Mouse (Mus musculus): ENCODE results near the gene Hras. TPM values are rescaled to one million over a fixed set of nuclear protein-coding genes. Genes with fewer than 3 reads are reported as not detected.
A peak's percentile ranks its signal among the peaks of the same experiment; 100 is the strongest.

The Hras gene
- polyA plus RNA-seq, 1 experiment from 2014 or later, result 126 TPM

DNA sequence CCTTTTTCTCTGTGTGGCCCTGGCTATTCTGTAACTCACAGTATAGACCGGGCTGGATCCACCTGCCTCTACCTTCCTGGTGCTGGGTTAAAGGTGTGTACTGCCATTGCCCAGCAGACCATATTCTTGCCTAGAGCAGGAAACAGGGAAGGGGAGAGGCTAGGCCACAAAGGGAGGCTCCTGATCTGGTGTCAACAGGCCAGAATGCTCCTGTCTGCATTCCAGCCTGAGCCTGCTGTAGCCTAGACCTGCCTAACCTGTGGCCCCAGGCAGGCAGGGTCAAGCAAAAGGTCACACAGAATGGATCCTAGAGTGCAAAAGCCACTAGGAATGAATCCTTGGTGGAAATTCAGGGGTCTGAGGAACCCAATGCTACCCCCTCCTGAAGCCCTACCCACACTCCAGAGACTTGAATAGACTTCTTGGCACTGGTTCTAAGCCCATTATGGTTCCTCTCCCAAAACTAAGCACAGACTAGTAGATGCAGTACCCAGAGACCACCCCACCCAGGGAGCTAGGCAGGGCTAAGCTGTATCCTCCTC is 25.8 kb upstream of the Hras start:
- ATAC-seq, result no peak
- TF ChIP-seq CTCF (IDR thresholded peaks at IDR 0.05) (no peak), EP300 (IDR thresholded peaks at IDR 0.05) (no peak)
- 82% methylated on average over 1 of the region's 1 CpGs for WGBS

GRCm38 (mm10) chr7:141218557-141219133 is 24.8 kb upstream of the Hras start:
- no peak for DNase-seq (ENCODE audit: low spot score)
- no peak overlapping the region for H3K9ac ChIP-seq (replicated peaks; ENCODE audit: low read depth)
- no peaks in the 10 kb centered on the region for H3K36me3 ChIP-seq (ENCODE audit: insufficient read depth, low read length)

More for the DNA sequence above, 25.8 kb upstream of the Hras start:
- H3K27ac ChIP-seq (ENCODE audit: low read length), result no peak overlapping the region
- no peaks in the 10 kb centered on the region for H3K27me3 ChIP-seq (replicated peaks; ENCODE audit: insufficient read depth, low read length)
- H3K9me3 ChIP-seq (ENCODE audit: low read length), result no peaks in the 10 kb centered on the region
- peaks cover 30% of the 10 kb centered on the region for H3K4me1 ChIP-seq (ENCODE audit: insufficient read depth, low read depth, low read length)
- no peak overlapping the region for H3K4me3 ChIP-seq (ENCODE audit: low read depth, low read length)
- H3K36me3 ChIP-seq (ENCODE audit: insufficient read depth, low read length), result no peaks in the 10 kb centered on the region
- H3K9ac ChIP-seq (replicated peaks; ENCODE audit: low read depth), result no peak overlapping the region
- H3K4me2 ChIP-seq (replicated peaks; ENCODE audit: low read depth, low read length), result no peak overlapping the region
- DNase-seq (ENCODE audit: low spot score), result no peak

DNA sequence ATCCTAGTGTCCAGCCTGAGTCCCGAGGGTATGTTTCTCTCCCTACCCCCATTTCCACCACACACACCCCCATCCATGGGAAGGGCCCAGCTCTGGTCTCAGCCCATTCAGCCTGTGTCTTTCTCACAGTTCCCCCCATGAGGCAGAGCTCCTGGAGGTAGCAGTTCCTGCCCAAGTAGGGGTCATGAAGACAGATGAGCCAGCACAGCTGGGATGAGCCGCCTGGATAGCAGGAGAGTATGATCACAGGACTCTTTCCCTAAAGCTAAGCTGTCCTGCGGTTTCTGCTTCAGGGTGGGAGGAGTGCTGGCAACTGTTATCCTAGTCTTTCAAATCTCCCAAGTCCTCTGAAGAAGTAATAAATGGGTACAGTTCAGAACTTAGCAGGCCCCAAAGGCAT is 24.3 kb upstream of the Hras start:
- Histone ChIP-seq H3K9ac (replicated peaks; ENCODE audit: low read depth) (no peak overlapping the region), H3K27me3 (replicated peaks; ENCODE audit: insufficient read depth, low read length) (no peaks in the 10 kb centered on the region), H3K4me3 (ENCODE audit: low read depth, low read length) (no peak overlapping the region), H3K4me1 (ENCODE audit: insufficient read depth, low read depth, low read length) (peaks cover 29% of the 10 kb centered on the region), H3K36me3 (ENCODE audit: insufficient read depth, low read length) (no peaks in the 10 kb centered on the region), H3K9me3 (ENCODE audit: low read length) (no peaks in the 10 kb centered on the region), H3K4me2 (replicated peaks; ENCODE audit: low read depth, low read length) (peak overlapping the region; percentile 97; the same call in 1 of the 2 replicates), H3K27ac (ENCODE audit: low read length) (no peak overlapping the region)
- DNase-seq (ENCODE audit: low spot score) (no peak), ATAC-seq (no peak)
- 63% methylated on average over 3 of the region's 3 CpGs for WGBS
- TF ChIP-seq CTCF (IDR thresholded peaks at IDR 0.05) (no peak), EP300 (IDR thresholded peaks at IDR 0.05) (no peak)

More at GRCm38 (mm10) chr7:141218557-141219133, 24.8 kb upstream of the Hras start:
- H3K27ac ChIP-seq (ENCODE audit: low read length), result no peak overlapping the region
- H3K4me3 ChIP-seq (ENCODE audit: low read depth, low read length), result no peak overlapping the region
- TF ChIP-seq EP300 (IDR thresholded peaks at IDR 0.05) (no peak), CTCF (IDR thresholded peaks at IDR 0.05) (no peak)
- no peaks in the 10 kb centered on the region for H3K27me3 ChIP-seq (replicated peaks; ENCODE audit: insufficient read depth, low read length)
- H3K9me3 ChIP-seq (ENCODE audit: low read length), result no peaks in the 10 kb centered on the region
- 68% methylated on average over 5 of the region's 5 CpGs for WGBS
- ATAC-seq, result no peak
- peaks cover 30% of the 10 kb centered on the region for H3K4me1 ChIP-seq (ENCODE audit: insufficient read depth, low read depth, low read length)
- no peak overlapping the region for H3K4me2 ChIP-seq (replicated peaks; ENCODE audit: low read depth, low read length)

- Histone ChIP-seq H3K9me3 (ENCODE audit: low read length) (no peaks in the 10 kb centered on the region), H3K4me3 (ENCODE audit: low read depth, low read length) (peak overlapping the region; percentile 58; the same call in 1 of the 2 replicates), H3K36me3 (ENCODE audit: insufficient read depth, low read length) (no peaks in the 10 kb centered on the region), H3K9ac (replicated peaks; ENCODE audit: low read depth) (peak overlapping the region; percentile 8; the same call in 1 of the 2 replicates), H3K4me1 (ENCODE audit: insufficient read depth, low read depth, low read length) (peaks cover 23% of the 10 kb centered on the region), H3K4me2 (replicated peaks; ENCODE audit: low read depth, low read length) (peak overlapping the region; percentile 97), H3K27me3 (replicated peaks; ENCODE audit: insufficient read depth, low read length) (no peaks in the 10 kb centered on the region), H3K27ac (ENCODE audit: low read length) (no peak overlapping the region)
- DNase-seq (ENCODE audit: low spot score), result no peak
- ATAC-seq, result no peak
- 83% methylated on average over 17 of the region's 17 CpGs for WGBS
- TF ChIP-seq EP300 (IDR thresholded peaks at IDR 0.05), result no peak
- no peak for TF ChIP-seq CTCF (IDR thresholded peaks at IDR 0.05)
Measured at GRCm38 (mm10) chr7:141217343-141218013, 23.7 kb upstream of the Hras start.

DNA sequence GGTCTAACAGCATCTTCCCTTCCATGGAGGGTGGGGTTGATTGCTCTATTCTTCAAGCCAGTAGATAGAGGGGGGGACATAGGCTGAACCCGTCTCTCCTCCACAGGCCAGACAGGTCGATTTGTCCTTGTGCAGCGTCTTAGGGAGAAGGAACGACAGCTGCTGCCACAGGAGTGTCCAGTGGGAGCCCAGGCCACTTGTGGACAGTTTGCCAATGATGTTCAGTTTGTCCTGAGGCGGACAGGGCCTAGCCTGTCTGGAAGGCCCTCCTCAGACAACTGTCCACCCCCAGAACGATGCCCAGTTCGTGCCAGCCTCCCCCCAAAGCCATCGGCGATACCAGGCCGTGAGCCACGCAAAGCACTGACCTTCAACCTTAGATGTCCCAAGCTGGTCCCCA is 23.1 kb upstream of the Hras start:
- Histone ChIP-seq H3K9ac (replicated peaks; ENCODE audit: low read depth) (peak overlapping the region; percentile 29; the same call in 1 of the 2 replicates), H3K36me3 (ENCODE audit: insufficient read depth, low read length) (no peaks in the 10 kb centered on the region), H3K4me3 (ENCODE audit: low read depth, low read length) (peak overlapping the region; percentile 58), H3K4me1 (ENCODE audit: insufficient read depth, low read depth, low read length) (peaks cover 18% of the 10 kb centered on the region; the same call in 1 of the 2 replicates), H3K27ac (ENCODE audit: low read length) (peak overlapping the region; percentile 95), H3K27me3 (replicated peaks; ENCODE audit: insufficient read depth, low read length) (no peaks in the 10 kb centered on the region), H3K9me3 (ENCODE audit: low read length) (no peaks in the 10 kb centered on the region), H3K4me2 (replicated peaks; ENCODE audit: low read depth, low read length) (peak overlapping the region; percentile 97)
- ATAC-seq, result no peak
- WGBS, result 77% methylated on average over 11 of the region's 11 CpGs
- TF ChIP-seq EP300 (IDR thresholded peaks at IDR 0.05), result no peak
- no peak for TF ChIP-seq CTCF (IDR thresholded peaks at IDR 0.05)
- no peak for DNase-seq (ENCODE audit: low spot score)

- no peaks in the 10 kb centered on the region for H3K27me3 ChIP-seq (replicated peaks; ENCODE audit: insufficient read depth, low read length)
- H3K36me3 ChIP-seq (ENCODE audit: insufficient read depth, low read length), result no peaks in the 10 kb centered on the region
- DNase-seq (ENCODE audit: low spot score), result peak; percentile 94
- TF ChIP-seq CTCF (IDR thresholded peaks at IDR 0.05) (peak; percentile 17; the same call in 1 of the 2 replicates), EP300 (IDR thresholded peaks at IDR 0.05) (peak; percentile 57)
- peak overlapping the region; percentile 97 for H3K4me2 ChIP-seq (replicated peaks; ENCODE audit: low read depth, low read length)
- H3K9ac ChIP-seq (replicated peaks; ENCODE audit: low read depth), result peak overlapping the region; percentile 72
- peak overlapping the region; percentile 58 for H3K4me3 ChIP-seq (ENCODE audit: low read depth, low read length)
- H3K9me3 ChIP-seq (ENCODE audit: low read length), result no peaks in the 10 kb centered on the region
- 1% methylated on average over 37 of the region's 42 CpGs for WGBS
- peak overlapping the region; percentile 95 for H3K27ac ChIP-seq (ENCODE audit: low read length)
- ATAC-seq, result peak; percentile 81
- peaks cover 16% of the 10 kb centered on the region; the same call in 1 of the 2 replicates for H3K4me1 ChIP-seq (ENCODE audit: insufficient read depth, low read depth, low read length)
Measured at GRCm38 (mm10) chr7:141215880-141216733, 22.3 kb upstream of the Hras start.

Data from lung, postnatal 0 days (tissue).